In the genomic region with DNA sequence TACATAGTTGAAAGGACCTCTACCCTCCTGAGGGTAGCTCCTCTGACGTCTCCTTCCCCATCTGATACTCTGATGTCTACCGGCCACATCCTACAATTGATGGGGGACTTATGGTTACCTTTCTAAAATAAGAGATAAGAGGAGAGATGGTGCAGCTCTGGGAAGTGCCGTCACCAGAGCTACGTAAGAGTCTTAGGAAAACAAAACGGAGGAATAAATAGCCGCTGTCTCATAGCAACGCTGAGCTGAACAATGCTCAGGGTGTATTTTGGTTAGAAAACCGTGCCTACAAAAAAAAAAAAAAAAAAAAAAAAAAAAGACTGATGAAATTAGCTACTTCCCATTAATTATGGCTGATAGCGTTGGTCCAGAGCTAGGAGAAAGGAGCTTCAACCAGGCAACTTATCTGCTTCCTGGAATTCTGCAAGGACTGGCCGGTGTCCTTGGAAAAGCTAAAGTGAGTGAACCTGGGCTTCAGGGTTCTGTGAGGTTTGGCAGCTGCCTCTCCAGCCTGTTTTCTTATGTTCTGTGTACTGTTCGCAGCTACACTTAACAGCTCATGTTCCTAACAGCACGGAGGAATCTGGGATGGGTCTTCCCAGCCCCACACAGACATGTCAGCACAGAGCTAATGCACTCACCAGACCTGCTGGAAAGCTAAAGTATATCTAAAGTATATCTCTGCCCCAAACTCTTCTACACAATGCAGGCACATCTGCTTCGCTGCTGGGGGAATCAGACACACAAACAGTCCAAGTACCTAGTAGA, we compare ENCODE assay signal across 23 mouse cellular contexts. TPM values are rescaled to one million over a fixed set of nuclear protein-coding genes. Genes with fewer than 3 reads are reported as not detected.
DNase-seq lines count a peak whose midpoint lies in the region; ATAC-seq and TF ChIP-seq lines count a peak whose summit lies in the region.
"Had no signal": no experiment of that assay in that cellular context is flagged by ENCODE, and none has a peak within 500 bp of the region (broad histone marks: within the 10 kb centered on the region; RNA-seq: fewer than 3 reads in every experiment).

No protein-coding gene starts in this region.

- ATAC-seq in embryonic facial prominence, embryonic 14.5 days (ENCODE audit: low read depth): peak; percentile 62; the same call in 1 of the 2 replicates
- ATAC-seq in stomach, embryonic 16.5 days (ENCODE audit: insufficient read depth, low FRiP score): no peak
- no peak for ATAC-seq in stomach, postnatal 0 days (ENCODE audit: low FRiP score, low TSS enrichment)
- no peak for ATAC-seq in erythroid progenitor cell, adult 5-6 weeks (replicated peaks; ENCODE audit: low FRiP score, poor library complexity, severe bottlenecking)

- no peaks in the 10 kb centered on the region for H3K36me3 ChIP-seq in embryonic facial prominence, embryonic 14.5 days (ENCODE audit: control insufficient read depth, insufficient read depth, low read length)
- no peaks in the 10 kb centered on the region for H3K36me3 ChIP-seq in embryonic facial prominence, embryonic 10.5 days (replicated peaks)
- no peaks in the 10 kb centered on the region for H3K36me3 ChIP-seq in stomach, embryonic 16.5 days (ENCODE audit: control insufficient read depth, insufficient read depth, low read length)
- no peaks in the 10 kb centered on the region for H3K36me3 ChIP-seq in stomach, postnatal 0 days (ENCODE audit: control insufficient read depth, insufficient read depth, low read length)
- H3K36me3 ChIP-seq: forebrain, embryonic 10.5 days; hindbrain, embryonic 15.5 days; liver, embryonic 15.5 days; lung, embryonic 15.5 days; neural tube, embryonic 15.5 days had no signal

- DNase-seq in embryonic facial prominence, embryonic 14.5 days (ENCODE audit: low spot score): peak; percentile 67
- no peak for DNase-seq in embryonic facial prominence, embryonic 10.5 days (ENCODE audit: low spot score)
- peak in 1 of 2 experiments; percentile 53 for DNase-seq in layer of hippocampus, adult 2 months (ENCODE audit: low spot score in 2 of 2)
- DNase-seq in layer of hippocampus, adult 11-12 months (ENCODE audit: low spot score): no peak
- DNase-seq in stomach, postnatal 0 days (ENCODE audit: low spot score): no peak
- DNase-seq in telencephalon, adult 2 months (ENCODE audit: low read depth, low spot score): peak; percentile 80
- DNase-seq: cerebellum, postnatal 25 days; embryo, embryonic 11 days; gastrocnemius, postnatal 14 days; kidney, adult 2 months; liver; lung, postnatal 4 days; spleen, adult 18-20 months; thymus, adult 18-20 months; thymus, postnatal 36 days had no signal

- no peak for TF ChIP-seq CTCF in layer of hippocampus, adult 2 months (conservative IDR thresholded peaks at IDR 0.05)
- TF ChIP-seq CTCF in stomach, postnatal 0 days (IDR thresholded peaks at IDR 0.05; ENCODE audit: low read depth): no peak

- no peaks in the 10 kb centered on the region for H3K27me3 ChIP-seq in embryonic facial prominence, embryonic 14.5 days (replicated peaks; ENCODE audit: control insufficient read depth, insufficient read depth, low read length)
- H3K27me3 ChIP-seq in embryonic facial prominence, embryonic 10.5 days (replicated peaks; ENCODE audit: low read depth, poor library complexity, severe bottlenecking): no peaks in the 10 kb centered on the region
- H3K27me3 ChIP-seq in stomach, embryonic 16.5 days (ENCODE audit: control insufficient read depth, insufficient read depth, low read length): no peaks in the 10 kb centered on the region
- H3K27me3 ChIP-seq in stomach, postnatal 0 days (ENCODE audit: control insufficient read depth, insufficient read depth, low read length): no peaks in the 10 kb centered on the region
- H3K27me3 ChIP-seq: hindbrain, embryonic 15.5 days; liver, embryonic 15.5 days; lung, embryonic 15.5 days; neural tube, embryonic 15.5 days had no signal

- H3K4me1 ChIP-seq in embryonic facial prominence, embryonic 14.5 days (ENCODE audit: control insufficient read depth, insufficient read depth, low read length): no peaks in the 10 kb centered on the region
- peaks cover 3% of the 10 kb centered on the region; the same call in 1 of the 2 replicates for H3K4me1 ChIP-seq in embryonic facial prominence, embryonic 10.5 days
- H3K4me1 ChIP-seq in stomach, embryonic 16.5 days (ENCODE audit: control insufficient read depth, insufficient read depth, low read length): no peaks in the 10 kb centered on the region
- no peaks in the 10 kb centered on the region for H3K4me1 ChIP-seq in stomach, postnatal 0 days (replicated peaks; ENCODE audit: control insufficient read depth, insufficient read depth)
- H3K4me1 ChIP-seq: liver, embryonic 15.5 days; lung, embryonic 15.5 days; neural tube, embryonic 15.5 days had no signal

- H3K9ac ChIP-seq in embryonic facial prominence, embryonic 14.5 days (ENCODE audit: low read depth, low read length): no peak overlapping the region
- H3K9ac ChIP-seq in stomach, embryonic 16.5 days (ENCODE audit: low read length): no peak overlapping the region
- H3K9ac ChIP-seq in stomach, postnatal 0 days (ENCODE audit: low read length): no peak overlapping the region
- H3K9ac ChIP-seq: hindbrain, embryonic 15.5 days; liver, embryonic 15.5 days; lung, embryonic 15.5 days; neural tube, embryonic 15.5 days had no signal

- peak overlapping the region; percentile 33; the same call in 1 of the 2 replicates for H3K27ac ChIP-seq in embryonic facial prominence, embryonic 14.5 days (replicated peaks; ENCODE audit: low read depth, low read length)
- no peak overlapping the region for H3K27ac ChIP-seq in embryonic facial prominence, embryonic 10.5 days (replicated peaks)
- peak overlapping the region; percentile 88 for H3K27ac ChIP-seq in layer of hippocampus, adult 2 months
- H3K27ac ChIP-seq in stomach, embryonic 16.5 days (ENCODE audit: low read length): peak overlapping the region; percentile 4; the same call in 1 of the 2 replicates
- no peak overlapping the region for H3K27ac ChIP-seq in stomach, postnatal 0 days (replicated peaks)
- H3K27ac ChIP-seq: forebrain, embryonic 10.5 days; hindbrain, embryonic 15.5 days; kidney, postnatal 0 days; liver, embryonic 15.5 days; lung, embryonic 15.5 days; neural tube, embryonic 15.5 days had no signal

- H3K4me3 ChIP-seq in embryonic facial prominence, embryonic 14.5 days (ENCODE audit: low read depth, low read length): no peak overlapping the region
- H3K4me3 ChIP-seq in embryonic facial prominence, embryonic 10.5 days: no peak overlapping the region
- peak overlapping the region; percentile 23; the same call in 1 of the 2 replicates for H3K4me3 ChIP-seq in layer of hippocampus, adult 2 months
- no peak overlapping the region for H3K4me3 ChIP-seq in stomach, embryonic 16.5 days (replicated peaks; ENCODE audit: low read length)
- no peak overlapping the region for H3K4me3 ChIP-seq in stomach, postnatal 0 days (ENCODE audit: low read depth, low read length)
- H3K4me3 ChIP-seq: forebrain, embryonic 10.5 days; hindbrain, embryonic 15.5 days; liver, embryonic 15.5 days; lung, embryonic 15.5 days; neural tube, embryonic 15.5 days had no signal

- TF ChIP-seq EP300 in stomach, postnatal 0 days (optimal IDR thresholded peaks at IDR 0.05): no peak

- H3K9me3 ChIP-seq in embryonic facial prominence, embryonic 14.5 days (ENCODE audit: control insufficient read depth, low read length): no peaks in the 10 kb centered on the region
- H3K9me3 ChIP-seq in embryonic facial prominence, embryonic 10.5 days: no peaks in the 10 kb centered on the region
- no peaks in the 10 kb centered on the region for H3K9me3 ChIP-seq in stomach, embryonic 16.5 days (replicated peaks; ENCODE audit: control insufficient read depth, low read length)
- no peaks in the 10 kb centered on the region for H3K9me3 ChIP-seq in stomach, postnatal 0 days (ENCODE audit: control insufficient read depth, low read length)
- H3K9me3 ChIP-seq: forebrain, embryonic 10.5 days; hindbrain, embryonic 15.5 days; liver, embryonic 15.5 days; lung, embryonic 15.5 days; neural tube, embryonic 15.5 days had no signal

- 61% methylated on average over 13 of the region's 13 CpGs for WGBS in embryonic facial prominence, embryonic 14.5 days
- 76% methylated on average over 13 of the region's 13 CpGs for WGBS in embryonic facial prominence, embryonic 10.5 days
- 49% methylated on average over 13 of the region's 13 CpGs for WGBS in stomach, embryonic 16.5 days
- 44% methylated on average over 13 of the region's 13 CpGs for WGBS in stomach, postnatal 0 days

- H3K4me2 ChIP-seq in embryonic facial prominence, embryonic 14.5 days (ENCODE audit: low read depth, low read length): no peak overlapping the region
- no peak overlapping the region for H3K4me2 ChIP-seq in stomach, embryonic 16.5 days (ENCODE audit: low read depth, low read length)
- H3K4me2 ChIP-seq in stomach, postnatal 0 days (replicated peaks; ENCODE audit: low read depth): no peak overlapping the region
- H3K4me2 ChIP-seq: hindbrain, embryonic 15.5 days; liver, embryonic 15.5 days; lung, embryonic 15.5 days; neural tube, embryonic 15.5 days had no signal

RNA-seq across cellular contexts. Expression of gene Tiam1, which starts 26.5 kb away (rescaled TPM):
- polyA plus RNA-seq in embryonic facial prominence, embryonic 14.5 days (2014; fragmentation: Nextera tagmentation; extraction: Ambion mirVana): 31.0 and 34.6 TPM in 2 replicates
- 25.3 and 25.9 TPM in 2 replicates for polyA plus RNA-seq in embryonic facial prominence, embryonic 10.5 days (2016; fragmentation: Nextera tagmentation; extraction: Ambion mirVana)
- total RNA-seq in layer of hippocampus, adult 2 months (2021): 100 to 1,000 TPM; 124 to 125 TPM
- polyA plus RNA-seq in stomach, embryonic 16.5 days (2015; fragmentation: Nextera tagmentation; extraction: Ambion mirVana): 22.6 and 24.1 TPM in 2 replicates
- polyA plus RNA-seq in stomach, postnatal 0 days (2015; fragmentation: Nextera tagmentation; extraction: Ambion mirVana): 18.4 and 18.8 TPM in 2 replicates
- 7.5 and 10.1 TPM in 2 replicates for total RNA-seq in erythroid progenitor cell, adult 5-6 weeks (2015; ENCODE audit: low replicate concordance)
- total RNA-seq in erythroid progenitor cell, adult 5-6 weeks (2017; ENCODE audit: low replicate concordance): 9.6 and 28.4 TPM in 2 replicates

RNA-seq across cellular contexts. Expression of gene Sod1, which starts 50.5 kb away (rescaled TPM):
- 1,098 and 1,130 TPM in 2 replicates for polyA plus RNA-seq in embryonic facial prominence, embryonic 14.5 days (2014; fragmentation: Nextera tagmentation; extraction: Ambion mirVana)
- 1,351 and 1,353 TPM in 2 replicates for polyA plus RNA-seq in embryonic facial prominence, embryonic 10.5 days (2016; fragmentation: Nextera tagmentation; extraction: Ambion mirVana)
- total RNA-seq in layer of hippocampus, adult 2 months (2021): 100 to 1,000 TPM; 386 to 390 TPM
- 989 and 1,059 TPM in 2 replicates for polyA plus RNA-seq in stomach, embryonic 16.5 days (2015; fragmentation: Nextera tagmentation; extraction: Ambion mirVana)
- 1,113 and 1,141 TPM in 2 replicates for polyA plus RNA-seq in stomach, postnatal 0 days (2015; fragmentation: Nextera tagmentation; extraction: Ambion mirVana)
- 342 and 358 TPM in 2 replicates for total RNA-seq in erythroid progenitor cell, adult 5-6 weeks (2015; ENCODE audit: low replicate concordance)
- total RNA-seq in erythroid progenitor cell, adult 5-6 weeks (2017; ENCODE audit: low replicate concordance): 292 and 427 TPM in 2 replicates

Comparison
In these comparisons a context has a peak if more than half of its experiments do, and no peak if none do; other contexts are left out.
1. DNase-seq: peak in embryonic facial prominence, embryonic 14.5 days (single experiment) and telencephalon, adult 2 months (single experiment); none in embryonic facial prominence, embryonic 10.5 days (single experiment), layer of hippocampus, adult 11-12 months (single experiment) and stomach, postnatal 0 days (single experiment).
2. H3K27ac ChIP-seq: peak in embryonic facial prominence, embryonic 14.5 days (single experiment), layer of hippocampus, adult 2 months (single experiment) and stomach, embryonic 16.5 days (single experiment); none in embryonic facial prominence, embryonic 10.5 days (single experiment) and stomach, postnatal 0 days (single experiment).